Mouse (Mus musculus) right cerebral cortex, postnatal 36 days (tissue): ENCODE measurements at regions not wholly inside any gene's neighbourhood (a gene's known extent, or its start where the extent isn't known, plus 50 kb on each side); places are given as distances from the start of the nearest gene placed in this dataset.
A peak's percentile ranks its signal among the peaks of the same experiment; 100 is the strongest.

ENCODE experiments used
- DNase-seq, 2 experiments: peaks; one replicate each; pipeline ENCODE4 v3.0.0; 2022; ENCODE audit warnings: low spot score in 2 of 2, mixed read lengths in 1 of 2

- DNase-seq, result no peak
Measured at GRCm38 (mm10) chr7:95814865-95815264, 356.2 kb upstream of the Tenm4 start.

GRCm38 (mm10) chr7:95823539-95823938 lies 347.5 kb upstream of the Tenm4 start:
- DNase-seq, result no peak

GRCm38 (mm10) chr7:95829889-95830288 lies 341.2 kb upstream of the Tenm4 start:
- no peak for DNase-seq

- DNase-seq, result no peak
Measured at GRCm38 (mm10) chr7:95834236-95834919, 336.7 kb upstream of the Tenm4 start.

GRCm38 (mm10) chr7:95840476-95840875 lies 330.6 kb upstream of the Tenm4 start:
- no peak for DNase-seq

GRCm38 (mm10) chr7:95849874-95850273 lies 321.2 kb upstream of the Tenm4 start:
- no peak for DNase-seq

- no peak for DNase-seq
Measured at GRCm38 (mm10) chr7:95852630-95853029, 318.4 kb upstream of the Tenm4 start.

GRCm38 (mm10) chr7:95853225-95853812 lies 317.7 kb upstream of the Tenm4 start:
- peak; percentile 44 to 50 for DNase-seq

GRCm38 (mm10) chr7:95858247-95858646 lies 312.8 kb upstream of the Tenm4 start:
- DNase-seq, result no peak

GRCm38 (mm10) chr7:95864233-95864632 lies 306.8 kb upstream of the Tenm4 start:
- DNase-seq, result no peak

- DNase-seq, result no peak
Measured at GRCm38 (mm10) chr7:95865270-95865669, 305.8 kb upstream of the Tenm4 start.

- no peak for DNase-seq
Measured at GRCm38 (mm10) chr7:95868753-95869152, 302.3 kb upstream of the Tenm4 start.

- DNase-seq, result no peak
Measured at GRCm38 (mm10) chr7:95880576-95881267, 290.3 kb upstream of the Tenm4 start.

GRCm38 (mm10) chr7:95901524-95901923 lies 269.5 kb upstream of the Tenm4 start:
- no peak for DNase-seq

GRCm38 (mm10) chr7:95914406-95915080 lies 256.5 kb upstream of the Tenm4 start:
- peak; percentile 28 to 47 for DNase-seq

- DNase-seq, result no peak
Measured at GRCm38 (mm10) chr7:95919932-95920331, 251.1 kb upstream of the Tenm4 start.

- no peak for DNase-seq
Measured at GRCm38 (mm10) chr7:95924805-95925204, 246.2 kb upstream of the Tenm4 start.

GRCm38 (mm10) chr7:95926119-95927039 lies 244.7 kb upstream of the Tenm4 start:
- DNase-seq, result peak in 1 of 2 experiments; percentile 2

GRCm38 (mm10) chr7:95936599-95936998 lies 234.4 kb upstream of the Tenm4 start:
- no peak for DNase-seq

- no peak for DNase-seq
Measured at GRCm38 (mm10) chr7:95943420-95943819, 227.6 kb upstream of the Tenm4 start.

- no peak for DNase-seq
Measured at GRCm38 (mm10) chr7:95952395-95952794, 218.7 kb upstream of the Tenm4 start.
